Mouse (Mus musculus) heart, embryonic 15.5 days (tissue): Measurements from ENCODE around the gene Tmc2. TPM values are rescaled to one million over a fixed set of nuclear protein-coding genes. Genes with fewer than 3 reads are reported as not detected.
A peak's percentile ranks its signal among the peaks of the same experiment; 100 is the strongest.

ENCODE experiments used
- ATAC-seq: fragments of 200-750 bp; cut with Nextera tagmentation; replicated peaks from 2 replicates; pipeline ENCODE4 v1.8.0; 2017; ENCODE audit warnings: low read depth, moderate TSS enrichment; ENCODE audit not compliant: insufficient number of reproducible peaks, insufficient read depth, low FRiP score
- H3K27ac ChIP-seq: fragments of 300-500 bp; sonication (generic); 2 replicates; pipeline ENCODE4 v1.5.1; 2015; ENCODE audit warnings: mild to moderate bottlenecking, inconsistent platforms
- H3K27me3 ChIP-seq: fragments of 300-500 bp; sonication (generic); 2 replicates; pipeline ENCODE4 v1.6.1; 2015; ENCODE audit warnings: inconsistent platforms
- H3K36me3 ChIP-seq: fragments of 300-500 bp; sonication (generic); 2 replicates; pipeline ENCODE4 v1.6.1; 2015; ENCODE audit warnings: mild to moderate bottlenecking, inconsistent platforms
- H3K4me1 ChIP-seq: fragments of 300-500 bp; sonication (generic); replicated peaks from 2 replicates; pipeline ENCODE4 v1.6.1; 2015; ENCODE audit warnings: inconsistent platforms
- H3K4me2 ChIP-seq: fragments of 300-500 bp; sonication (generic); 2 replicates; pipeline ENCODE4 v1.6.1; 2015; ENCODE audit warnings: inconsistent platforms, mild to moderate bottlenecking, moderate library complexity
- H3K4me3 ChIP-seq: fragments of 300-500 bp; sonication (generic); 2 replicates; pipeline ENCODE4 v1.5.1; 2015; ENCODE audit warnings: mild to moderate bottlenecking, inconsistent platforms
- H3K9ac ChIP-seq: fragments of 300-500 bp; sonication (generic); 2 replicates; pipeline ENCODE4 v1.6.1; 2015; ENCODE audit warnings: mild to moderate bottlenecking, inconsistent platforms
- H3K9me3 ChIP-seq: fragments of 300-500 bp; sonication (generic); replicated peaks from 2 replicates; pipeline ENCODE4 v1.6.1; 2016; ENCODE audit warnings: inconsistent platforms
- WGBS: fragments of 180-500 bp; shearing (Covaris S2); methylation state at CpG from one replicate; pipeline ENCODE4 v1.1.7; 2015; ENCODE audit warnings: mixed read lengths; 5-methylcytosine and 5-hydroxymethylcytosine counted together
- polyA plus RNA-seq: library from polyadenylated mRNA; unstranded; fragments of >200 nt; fragmentation: Nextera tagmentation; extraction: Ambion mirVana; gene quantifications from 2 replicates; pipeline ENCODE4 v1.2.1, GENCODE M21; 2015

Gene Tmc2
- not detected in 2 replicates for polyA plus RNA-seq

GRCm38 (mm10) chr2:130194894-130195293 is at the start of gene Tmc2:
Gene Tmc2, plus strand, starts transcription at chr2:130195194.
- Histone ChIP-seq H3K9me3 (no peaks in the 10 kb centered on the region), H3K4me2 (no peak within 1 kb of the TSS), H3K27ac (no peak within 1 kb of the TSS), H3K36me3 (no peaks in the 10 kb centered on the region), H3K27me3 (no peaks in the 10 kb centered on the region), H3K9ac (no peak within 1 kb of the TSS), H3K4me1 (no peaks in the 10 kb centered on the region), H3K4me3 (no peak within 1 kb of the TSS)
- no peak for ATAC-seq
- 87% methylated on average over 16 of the region's 16 CpGs for WGBS

DNA sequence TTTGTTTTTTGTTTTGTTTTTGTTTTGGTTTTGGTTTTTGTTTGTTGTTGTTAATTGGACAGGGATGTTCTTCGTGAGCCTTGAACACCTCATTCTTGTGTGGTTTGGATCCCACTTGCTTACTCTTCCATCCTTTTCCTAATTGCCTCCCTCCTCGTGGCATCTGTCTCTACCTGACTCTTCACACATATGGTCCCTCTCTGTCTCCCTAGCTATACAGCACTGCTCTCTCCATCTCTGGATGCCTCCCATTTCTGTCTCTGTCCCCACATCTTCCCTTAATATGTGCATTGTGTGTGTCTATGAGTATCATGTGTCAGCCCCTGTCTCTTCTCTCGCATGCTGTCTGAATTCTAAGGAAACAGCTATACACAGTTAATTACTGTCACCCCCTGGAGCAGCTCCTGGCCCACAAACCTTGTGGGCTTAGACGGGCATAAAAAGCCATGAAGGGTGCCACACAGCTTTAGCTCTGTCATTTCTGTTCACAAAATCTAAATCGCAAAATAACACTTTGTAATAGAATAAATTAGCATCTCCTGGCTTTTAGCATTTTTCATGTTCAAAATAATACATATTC is 48.8 kb upstream of the Tmc2 start:
- H3K9me3 ChIP-seq: no peaks in the 10 kb centered on the region
- H3K27me3 ChIP-seq: no peaks in the 10 kb centered on the region
- no peak overlapping the region for H3K9ac ChIP-seq
- H3K4me1 ChIP-seq: no peaks in the 10 kb centered on the region
- ATAC-seq: no peak
- no peaks in the 10 kb centered on the region for H3K36me3 ChIP-seq
- 74% methylated on average over 5 of the region's 5 CpGs for WGBS
- H3K4me2 ChIP-seq: no peak overlapping the region
- H3K4me3 ChIP-seq: no peak overlapping the region
- no peak overlapping the region for H3K27ac ChIP-seq

- H3K9me3 ChIP-seq: no peaks in the 10 kb centered on the region
- H3K4me1 ChIP-seq: no peaks in the 10 kb centered on the region
- no peak for ATAC-seq
- H3K9ac ChIP-seq: no peak overlapping the region
- H3K4me2 ChIP-seq: no peak overlapping the region
- H3K27ac ChIP-seq: no peak overlapping the region
- no peak overlapping the region for H3K4me3 ChIP-seq
- no peaks in the 10 kb centered on the region for H3K27me3 ChIP-seq
- H3K36me3 ChIP-seq: no peaks in the 10 kb centered on the region
- WGBS: 82% methylated on average over 3 of the region's 3 CpGs
Observed at GRCm38 (mm10) chr2:130155171-130155570, 39.8 kb upstream of the Tmc2 start.

GRCm38 (mm10) chr2:130155851-130156250 is 39.1 kb upstream of the Tmc2 start:
- H3K27me3 ChIP-seq: no peaks in the 10 kb centered on the region
- no peaks in the 10 kb centered on the region for H3K4me1 ChIP-seq
- no peak overlapping the region for H3K4me2 ChIP-seq
- H3K9ac ChIP-seq: no peak overlapping the region
- no peaks in the 10 kb centered on the region for H3K36me3 ChIP-seq
- ATAC-seq: no peak
- H3K4me3 ChIP-seq: no peak overlapping the region
- no peak overlapping the region for H3K27ac ChIP-seq
- no peaks in the 10 kb centered on the region for H3K9me3 ChIP-seq

DNA sequence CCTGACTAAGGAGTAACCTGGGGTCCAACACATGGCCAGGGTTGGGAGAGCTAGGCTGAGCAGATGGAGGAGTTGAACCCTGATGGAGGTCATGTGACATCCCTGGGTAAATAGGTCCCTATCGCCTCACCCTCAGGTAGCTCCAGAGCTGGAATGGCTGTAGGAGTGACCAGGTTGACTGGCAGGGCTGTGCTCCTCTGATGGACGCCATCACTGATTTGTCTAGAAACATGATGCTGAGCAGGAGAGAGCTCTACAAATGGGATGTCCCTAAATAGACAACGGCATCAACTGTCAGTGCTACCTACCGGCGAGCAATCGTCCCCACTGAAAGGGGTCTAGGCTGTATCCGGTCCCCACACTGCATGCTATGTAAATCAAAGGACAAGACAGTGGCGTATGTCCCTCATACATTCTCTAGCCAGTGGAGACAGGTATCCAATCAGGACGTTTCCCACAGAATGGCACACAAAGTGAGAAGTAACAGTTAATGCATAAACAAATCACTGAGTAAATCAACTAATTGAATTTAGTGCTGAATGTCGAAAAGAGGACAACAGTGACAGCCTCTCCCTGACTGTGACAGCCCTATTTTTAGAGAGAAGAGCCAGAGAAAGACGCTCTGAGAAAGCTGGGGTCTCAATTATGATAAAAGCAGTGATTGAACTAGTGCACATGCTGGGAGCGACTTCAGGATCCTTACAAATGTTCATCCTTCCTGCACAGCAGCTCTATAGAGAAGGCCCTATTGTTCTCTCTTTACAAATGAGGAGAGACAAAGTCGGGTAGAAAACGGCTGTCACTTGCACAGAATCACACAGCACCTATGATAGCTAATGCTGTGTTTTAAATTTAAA is 37.5 kb upstream of the Tmc2 start:
- H3K4me2 ChIP-seq: no peak overlapping the region
- H3K27ac ChIP-seq: no peak overlapping the region
- H3K9ac ChIP-seq: no peak overlapping the region
- H3K9me3 ChIP-seq: no peaks in the 10 kb centered on the region
- ATAC-seq: no peak
- no peak overlapping the region for H3K4me3 ChIP-seq
- no peaks in the 10 kb centered on the region for H3K36me3 ChIP-seq
- H3K4me1 ChIP-seq: no peaks in the 10 kb centered on the region
- 68% methylated on average over 14 of the region's 14 CpGs for WGBS
- H3K27me3 ChIP-seq: no peaks in the 10 kb centered on the region

GRCm38 (mm10) chr2:130158088-130158437 is 36.9 kb upstream of the Tmc2 start:
- no peaks in the 10 kb centered on the region for H3K4me1 ChIP-seq
- H3K36me3 ChIP-seq: no peaks in the 10 kb centered on the region
- H3K9ac ChIP-seq: no peak overlapping the region
- ATAC-seq: no peak
- no peaks in the 10 kb centered on the region for H3K27me3 ChIP-seq
- WGBS: 52% methylated on average over 4 of the region's 4 CpGs
- no peak overlapping the region for H3K27ac ChIP-seq
- no peaks in the 10 kb centered on the region for H3K9me3 ChIP-seq
- H3K4me2 ChIP-seq: no peak overlapping the region
- no peak overlapping the region for H3K4me3 ChIP-seq

DNA sequence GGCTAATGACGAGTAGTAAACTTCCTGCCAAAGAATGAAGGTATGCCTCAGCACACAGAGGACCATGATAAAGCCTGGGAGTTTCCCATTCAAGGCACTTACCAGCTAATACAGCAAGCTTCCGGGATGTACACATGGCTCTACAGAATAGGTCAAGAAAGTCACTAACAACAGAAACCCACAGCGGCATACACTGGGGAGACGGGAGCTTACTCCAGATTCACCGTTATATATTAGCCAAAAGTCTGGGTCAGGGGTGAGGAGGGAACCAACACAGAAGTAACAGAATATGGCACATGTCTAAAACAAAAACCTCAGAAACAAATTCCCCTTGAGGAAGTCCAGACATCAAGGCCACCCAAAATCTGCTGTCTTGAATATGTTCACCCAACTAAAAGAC is 32.3 kb upstream of the Tmc2 start:
- H3K27ac ChIP-seq: no peak overlapping the region
- H3K4me2 ChIP-seq: no peak overlapping the region
- H3K4me3 ChIP-seq: no peak overlapping the region
- H3K9ac ChIP-seq: no peak overlapping the region
- H3K36me3 ChIP-seq: peaks cover 2% of the 10 kb centered on the region; the same call in 1 of the 2 replicates
- H3K4me1 ChIP-seq: no peaks in the 10 kb centered on the region
- WGBS: 71% methylated on average over 5 of the region's 5 CpGs
- no peaks in the 10 kb centered on the region for H3K27me3 ChIP-seq
- no peak for ATAC-seq
- no peaks in the 10 kb centered on the region for H3K9me3 ChIP-seq

GRCm38 (mm10) chr2:130166311-130167214 is 28.4 kb upstream of the Tmc2 start:
- peaks cover 28% of the 10 kb centered on the region for H3K36me3 ChIP-seq
- no peaks in the 10 kb centered on the region for H3K4me1 ChIP-seq
- 63% methylated on average over 9 of the region's 9 CpGs for WGBS
- no peak for ATAC-seq
- H3K9ac ChIP-seq: no peak overlapping the region
- H3K27ac ChIP-seq: no peak overlapping the region
- H3K4me3 ChIP-seq: no peak overlapping the region
- no peak overlapping the region for H3K4me2 ChIP-seq
- no peaks in the 10 kb centered on the region for H3K9me3 ChIP-seq
- H3K27me3 ChIP-seq: no peaks in the 10 kb centered on the region

GRCm38 (mm10) chr2:130167861-130168260 is 27.1 kb upstream of the Tmc2 start:
- no peak for ATAC-seq
- H3K27me3 ChIP-seq: no peaks in the 10 kb centered on the region
- no peak overlapping the region for H3K4me2 ChIP-seq
- H3K27ac ChIP-seq: no peak overlapping the region
- H3K4me3 ChIP-seq: no peak overlapping the region
- H3K36me3 ChIP-seq: peaks cover 41% of the 10 kb centered on the region
- no peaks in the 10 kb centered on the region for H3K4me1 ChIP-seq
- H3K9me3 ChIP-seq: no peaks in the 10 kb centered on the region
- WGBS: 50% methylated on average over 3 of the region's 3 CpGs
- H3K9ac ChIP-seq: no peak overlapping the region

DNA sequence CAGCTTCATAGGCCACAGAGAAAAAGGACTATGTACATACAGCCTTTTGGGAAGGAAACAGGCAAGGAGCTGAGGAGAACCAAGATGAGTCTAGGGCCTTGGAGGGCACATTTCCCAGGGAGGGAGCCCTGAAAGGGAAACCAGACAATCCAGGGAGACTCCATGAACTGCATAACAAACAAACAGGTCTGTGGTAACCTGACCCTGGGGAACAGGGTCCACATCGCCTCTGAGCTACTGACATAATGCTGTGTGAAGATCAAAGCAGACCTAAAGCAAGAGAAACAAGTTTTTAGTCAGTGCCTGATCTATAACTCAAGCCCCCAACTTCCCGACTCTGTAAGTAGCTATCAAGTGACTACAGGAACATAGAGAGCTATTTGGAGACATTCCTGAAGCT is 23.3 kb upstream of the Tmc2 start:
- ATAC-seq: no peak
- Histone ChIP-seq H3K4me1 (peaks cover 3% of the 10 kb centered on the region), H3K4me3 (no peak overlapping the region), H3K4me2 (no peak overlapping the region), H3K9me3 (no peaks in the 10 kb centered on the region), H3K36me3 (peaks cover 71% of the 10 kb centered on the region), H3K9ac (no peak overlapping the region), H3K27ac (no peak overlapping the region), H3K27me3 (no peaks in the 10 kb centered on the region)
- 81% methylated on average over 2 of the region's 2 CpGs for WGBS

- no peak overlapping the region for H3K27ac ChIP-seq
- H3K36me3 ChIP-seq: peaks cover 40% of the 10 kb centered on the region
- WGBS: 74% methylated on average over 8 of the region's 8 CpGs
- no peaks in the 10 kb centered on the region for H3K9me3 ChIP-seq
- H3K4me2 ChIP-seq: peak overlapping the region; percentile 88
- H3K9ac ChIP-seq: peak overlapping the region; percentile 38; the same call in 1 of the 2 replicates
- H3K27me3 ChIP-seq: no peaks in the 10 kb centered on the region
- peak overlapping the region; percentile 98 for H3K4me3 ChIP-seq
- no peak for ATAC-seq
- H3K4me1 ChIP-seq: peaks cover 17% of the 10 kb centered on the region
Observed at GRCm38 (mm10) chr2:130176820-130177219, 18.2 kb upstream of the Tmc2 start.
